Mouse (Mus musculus) kidney, embryonic 16.5 days (tissue): ENCODE results near the gene Alg12. TPM values are rescaled to one million over a fixed set of nuclear protein-coding genes. Genes with fewer than 3 reads are reported as not detected.

Experiments
- ATAC-seq: fragments of 200-750 bp; cut with Nextera tagmentation; 2 replicates; pipeline ENCODE4 v1.8.0; 2017; ENCODE audit warnings: moderate TSS enrichment; ENCODE audit not compliant: low FRiP score, low TSS enrichment
- H3K27ac ChIP-seq: fragments of 300-500 bp; sonication (generic); 2 replicates; pipeline ENCODE4 v1.5.1; 2014; ENCODE audit warnings: low read length
- H3K27me3 ChIP-seq: fragments of 300-500 bp; sonication (generic); 2 replicates; pipeline ENCODE4 v1.6.1; 2014; ENCODE audit warnings: low read length, control low read depth, mixed read lengths; ENCODE audit not compliant: insufficient read depth
- H3K36me3 ChIP-seq: fragments of 300-500 bp; sonication (generic); 2 replicates; pipeline ENCODE4 v1.6.1; 2014; ENCODE audit warnings: low read length, control low read depth, mixed read lengths; ENCODE audit not compliant: insufficient read depth
- H3K4me1 ChIP-seq: fragments of 300-500 bp; sonication (generic); 2 replicates; pipeline ENCODE4 v1.6.1; 2014; ENCODE audit warnings: low read length, control low read depth, mixed read lengths; ENCODE audit not compliant: insufficient read depth
- H3K4me2 ChIP-seq: fragments of 300-500 bp; sonication (generic); replicated peaks from 2 replicates; pipeline ENCODE4 v1.6.1; 2014; ENCODE audit warnings: low read depth, low read length
- H3K4me3 ChIP-seq: fragments of 300-500 bp; sonication (generic); 2 replicates; pipeline ENCODE4 v1.5.1; 2014; ENCODE audit warnings: mild to moderate bottlenecking, low read length
- H3K9ac ChIP-seq: fragments of 300-500 bp; sonication (generic); replicated peaks from 2 replicates; pipeline ENCODE4 v1.6.1; 2014; ENCODE audit warnings: low read length
- H3K9me3 ChIP-seq: fragments of 300-500 bp; sonication (generic); 2 replicates; pipeline ENCODE4 v1.6.1; 2016; ENCODE audit warnings: low read length, control low read depth
- WGBS: fragments of 180-500 bp; shearing (Covaris S2); extraction: QIAGEN DNeasy Blood & Tissue Kit; methylation state at CpG from one replicate; pipeline ENCODE4 v1.1.7; 2014; 5-methylcytosine and 5-hydroxymethylcytosine counted together
- polyA plus RNA-seq: library from polyadenylated mRNA; unstranded; fragments of >200 nt; fragmentation: Nextera tagmentation; extraction: Ambion mirVana; gene quantifications from 2 replicates; pipeline ENCODE4 v1.2.1, GENCODE M21; 2015

Gene Alg12
- polyA plus RNA-seq, 1 experiment from 2014 or later, result 16.9 TPM

DNA sequence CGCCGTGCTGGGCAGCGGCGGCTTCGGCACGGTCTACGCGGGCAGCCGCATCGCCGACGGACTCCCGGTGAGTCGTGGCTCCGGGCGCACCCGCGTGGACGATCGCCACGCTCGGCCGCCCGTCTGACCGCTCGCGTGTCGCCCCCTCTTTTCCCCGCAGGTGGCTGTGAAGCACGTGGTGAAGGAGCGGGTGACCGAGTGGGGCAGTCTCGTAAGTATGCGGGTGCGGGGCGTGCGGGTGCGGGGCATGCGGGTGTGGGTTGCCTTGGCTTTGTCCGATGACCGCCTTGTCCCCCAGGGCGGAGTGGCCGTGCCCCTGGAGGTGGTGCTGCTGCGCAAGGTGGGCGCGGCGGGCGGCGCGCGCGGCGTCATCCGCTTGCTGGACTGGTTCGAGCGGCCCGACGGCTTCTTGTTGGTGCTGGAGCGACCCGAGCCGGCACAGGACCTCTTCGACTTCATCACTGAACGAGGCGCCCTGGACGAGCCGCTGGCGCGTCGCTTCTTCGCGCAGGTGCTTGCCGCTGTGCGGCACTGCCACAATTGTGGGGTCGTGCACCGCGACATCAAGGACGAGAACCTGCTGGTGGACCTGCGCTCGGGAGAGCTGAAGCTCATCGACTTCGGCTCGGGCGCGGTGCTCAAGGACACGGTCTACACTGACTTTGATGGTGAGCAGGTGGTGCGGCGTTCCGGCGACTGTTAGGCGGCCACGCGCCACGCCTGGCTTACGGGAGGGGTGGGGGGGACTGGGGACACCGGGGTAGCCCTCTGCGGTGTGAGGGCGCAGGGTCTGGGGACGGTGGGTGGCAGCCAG, 44.0 kb upstream of the Alg12 start:
- H3K4me3 ChIP-seq, result peak overlapping the region; percentile 96
- H3K4me2 ChIP-seq, result peak overlapping the region; percentile 90
- no peaks in the 10 kb centered on the region for H3K27me3 ChIP-seq
- peak overlapping the region; percentile 97 for H3K27ac ChIP-seq
- ATAC-seq, result peak; percentile 2; the same call in 1 of the 2 replicates
- peaks cover 25% of the 10 kb centered on the region for H3K36me3 ChIP-seq
- peaks cover 50% of the 10 kb centered on the region for H3K4me1 ChIP-seq
- H3K9me3 ChIP-seq, result no peaks in the 10 kb centered on the region
- under 1% methylated on average over 82 of the region's 98 CpGs for WGBS
- H3K9ac ChIP-seq, result peak overlapping the region; percentile 97

DNA sequence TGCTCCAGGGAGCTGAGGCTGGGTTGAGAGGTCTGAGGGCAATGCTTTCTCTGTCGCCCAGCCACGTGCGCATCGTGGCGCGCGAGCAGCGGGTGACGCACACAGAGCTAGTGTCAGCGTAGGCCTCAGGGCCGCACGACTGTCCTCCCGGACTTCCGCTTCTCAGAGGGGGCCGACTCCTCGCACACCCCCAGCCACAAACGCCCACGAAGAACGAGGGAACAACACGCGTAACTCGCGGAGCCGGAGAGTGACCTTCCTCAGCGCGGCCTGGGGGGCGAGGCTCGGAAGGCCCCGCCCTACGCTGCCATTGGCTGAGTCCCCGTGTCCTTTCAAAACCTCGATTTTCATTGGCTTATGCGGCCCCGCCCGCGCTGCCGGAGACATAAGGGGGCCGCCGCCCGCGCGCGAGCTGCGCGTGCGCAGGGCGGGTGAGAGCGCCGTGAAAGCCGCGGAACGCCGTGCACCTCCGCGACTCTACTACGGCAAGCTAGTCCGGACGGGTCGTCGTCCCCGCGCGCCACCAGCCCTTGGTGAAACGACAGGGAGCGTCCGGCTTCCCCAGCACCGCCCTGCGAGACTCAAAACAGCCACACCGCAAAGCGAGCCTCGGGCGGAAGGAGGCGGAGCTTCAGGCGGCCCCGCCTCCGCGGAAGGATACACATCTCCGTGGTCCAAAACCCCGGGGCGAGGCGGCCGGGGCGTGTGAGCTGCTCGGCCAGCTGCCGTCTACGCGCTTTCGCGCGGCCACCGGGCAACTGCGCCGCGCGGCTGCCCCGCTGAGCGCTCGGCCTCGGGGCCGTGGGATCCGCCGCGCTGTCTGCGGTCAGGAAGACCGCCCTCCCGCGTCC, 42.9 kb upstream of the Alg12 start, which contains the start of gene Pim3:
Gene Pim3 (plus strand): TSS at position 415 of the 851 bp plus-strand sequence.
- Histone ChIP-seq H3K4me3 (peak within 1 kb of the TSS; percentile 96), H3K4me1 (peaks cover 39% of the 10 kb centered on the region), H3K9me3 (no peaks in the 10 kb centered on the region), H3K27ac (peak within 1 kb of the TSS; percentile 97), H3K36me3 (peaks cover 25% of the 10 kb centered on the region), H3K9ac (peak within 1 kb of the TSS; percentile 97), H3K4me2 (peak within 1 kb of the TSS; percentile 90), H3K27me3 (no peaks in the 10 kb centered on the region)
- ATAC-seq, result peak; percentile 87
- under 1% methylated on average over 106 of the region's 107 CpGs for WGBS

DNA sequence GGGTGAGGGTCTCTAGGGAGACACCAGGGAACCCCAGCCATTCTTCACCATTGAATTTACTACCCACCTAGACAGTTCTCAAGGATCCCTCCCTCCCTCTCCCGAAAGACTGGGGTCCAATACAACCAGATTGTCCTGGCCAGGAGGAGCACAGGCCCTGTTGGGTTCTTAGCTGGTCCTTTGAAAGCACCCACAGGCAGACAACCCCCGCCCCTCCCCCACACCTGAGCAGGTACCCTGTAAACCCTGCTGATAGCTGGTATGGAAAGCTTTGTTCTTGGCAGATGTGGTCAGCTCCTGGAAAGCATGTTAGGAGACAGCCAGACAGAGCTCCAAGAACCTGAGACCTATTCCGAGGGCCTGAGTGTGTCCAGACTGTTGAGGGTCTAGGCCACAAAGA, 41.7 kb upstream of the Alg12 start:
- no peak overlapping the region for H3K27ac ChIP-seq
- no peak overlapping the region for H3K4me2 ChIP-seq
- H3K9me3 ChIP-seq, result no peaks in the 10 kb centered on the region
- H3K4me1 ChIP-seq, result peaks cover 29% of the 10 kb centered on the region
- H3K27me3 ChIP-seq, result no peaks in the 10 kb centered on the region
- no peak overlapping the region for H3K4me3 ChIP-seq
- 92% methylated on average over 3 of the region's 3 CpGs for WGBS
- peaks cover 16% of the 10 kb centered on the region for H3K36me3 ChIP-seq
- no peak overlapping the region for H3K9ac ChIP-seq
- ATAC-seq, result no peak

DNA sequence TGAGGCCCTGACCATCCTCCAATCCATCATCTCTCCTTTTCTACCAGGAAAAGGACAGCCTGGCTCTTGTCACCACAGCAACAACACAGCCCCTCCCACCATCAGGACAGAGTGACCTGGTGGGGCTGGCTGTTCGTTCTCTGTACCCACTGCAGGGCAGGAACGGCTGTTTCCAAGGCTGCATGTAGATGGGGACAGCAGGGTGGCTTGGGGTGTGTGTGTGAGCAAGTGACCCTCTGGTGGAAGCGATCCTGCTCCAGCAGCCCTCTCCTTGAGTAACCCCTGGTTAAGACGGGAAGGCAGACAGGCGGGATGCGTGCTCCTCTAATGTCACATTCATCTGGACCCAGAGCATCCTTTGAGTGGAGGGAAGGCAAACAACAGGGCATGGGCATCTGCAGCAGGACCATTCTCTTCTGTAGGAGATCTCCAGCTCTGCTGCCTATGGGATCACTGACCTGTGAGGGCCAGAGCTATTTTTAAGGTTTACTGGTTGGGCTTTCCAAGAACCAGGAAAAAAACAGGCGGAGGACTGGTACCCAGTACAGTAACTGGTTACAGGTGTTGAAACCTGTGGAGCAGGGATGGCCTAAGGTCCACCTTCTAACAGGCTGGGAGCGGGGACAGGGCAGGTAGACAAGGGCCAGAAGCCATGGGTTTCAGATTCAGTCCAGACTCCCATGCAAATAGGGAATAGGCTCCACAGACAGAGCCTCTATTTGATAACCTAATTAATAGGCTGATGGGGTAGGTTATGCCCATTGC, 40.3 kb upstream of the Alg12 start:
- Histone ChIP-seq H3K36me3 (peaks cover 5% of the 10 kb centered on the region; the same call in 1 of the 2 replicates), H3K4me2 (no peak overlapping the region), H3K27ac (no peak overlapping the region), H3K9ac (no peak overlapping the region), H3K4me1 (peaks cover 27% of the 10 kb centered on the region), H3K4me3 (no peak overlapping the region), H3K27me3 (no peaks in the 10 kb centered on the region), H3K9me3 (no peaks in the 10 kb centered on the region)
- no peak for ATAC-seq
- WGBS, result 73% methylated on average over 8 of the region's 8 CpGs

DNA sequence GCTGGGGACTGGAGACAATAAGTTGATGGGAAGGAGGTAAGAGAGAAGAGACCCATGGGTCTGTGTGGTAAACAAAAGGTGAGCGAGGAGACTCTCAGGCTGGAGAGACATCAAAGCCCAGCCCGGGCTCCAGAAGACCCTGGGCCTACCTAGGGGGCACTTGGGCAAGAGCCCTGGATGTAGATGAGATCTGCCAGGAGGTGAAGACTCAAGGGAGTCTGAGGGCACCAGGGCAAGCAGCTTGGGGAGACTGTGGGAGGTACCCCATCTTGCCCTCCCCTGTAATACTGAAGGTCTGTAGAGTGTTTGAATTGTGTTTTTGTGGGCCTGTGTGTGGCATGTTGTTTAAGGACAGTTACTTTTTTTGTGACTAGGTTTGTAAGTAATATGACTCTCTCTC, 39.6 kb upstream of the Alg12 start:
- Histone ChIP-seq H3K27me3 (no peaks in the 10 kb centered on the region), H3K27ac (no peak overlapping the region), H3K4me1 (peaks cover 28% of the 10 kb centered on the region), H3K4me3 (no peak overlapping the region), H3K9me3 (no peaks in the 10 kb centered on the region), H3K4me2 (no peak overlapping the region), H3K9ac (peak overlapping the region; percentile 22; the same call in 1 of the 2 replicates), H3K36me3 (no peaks in the 10 kb centered on the region)
- WGBS, result 69% methylated on average over 2 of the region's 2 CpGs
- no peak for ATAC-seq

DNA sequence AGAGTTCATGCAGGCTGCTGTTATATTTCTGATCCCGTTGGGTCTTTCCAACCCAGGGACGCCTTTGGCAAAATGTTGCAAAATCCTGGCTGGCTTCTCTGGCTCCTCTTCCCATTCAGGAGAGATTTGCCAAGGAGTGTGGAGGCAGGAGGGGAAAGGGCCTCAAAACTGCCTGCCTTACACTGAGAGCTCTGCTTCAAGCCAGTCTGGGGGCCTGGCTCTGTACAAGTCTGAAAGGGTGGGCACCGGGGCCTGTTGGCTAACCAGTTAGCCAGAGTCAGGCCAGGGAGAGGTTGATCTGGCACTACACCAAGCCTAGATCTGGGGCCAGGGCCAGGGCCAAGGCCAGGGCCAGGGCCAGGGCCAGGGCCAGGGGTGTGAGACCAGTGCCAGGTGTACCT, 39.0 kb upstream of the Alg12 start:
- WGBS, result 89% methylated on average over 3 of the region's 3 CpGs
- H3K4me3 ChIP-seq, result no peak overlapping the region
- H3K9ac ChIP-seq, result no peak overlapping the region; the same call in 1 of the 2 replicates
- H3K9me3 ChIP-seq, result no peaks in the 10 kb centered on the region
- ATAC-seq, result no peak
- no peaks in the 10 kb centered on the region for H3K27me3 ChIP-seq
- H3K4me2 ChIP-seq, result no peak overlapping the region
- H3K4me1 ChIP-seq, result peaks cover 29% of the 10 kb centered on the region
- H3K36me3 ChIP-seq, result no peaks in the 10 kb centered on the region
- no peak overlapping the region for H3K27ac ChIP-seq

DNA sequence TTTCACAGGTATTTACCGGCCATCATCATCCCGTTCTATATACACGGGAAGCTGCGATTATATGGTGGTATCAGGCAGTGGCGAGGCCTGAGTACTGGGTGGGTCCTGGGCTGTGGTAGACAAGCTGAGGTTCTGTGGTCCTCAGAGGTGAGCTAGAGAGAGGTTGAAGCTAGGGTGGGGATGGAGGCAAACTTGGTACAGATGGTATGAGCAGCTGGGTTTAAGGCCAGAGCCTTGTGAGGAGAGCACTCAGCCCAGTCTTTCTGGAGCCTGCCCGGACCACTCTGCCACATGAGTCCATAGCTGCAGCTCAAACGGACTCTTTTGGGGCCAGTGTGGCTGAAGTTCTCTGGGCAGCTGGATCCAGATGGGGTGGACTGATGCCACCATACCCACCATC, 38.2 kb upstream of the Alg12 start:
- Histone ChIP-seq H3K9ac (no peak overlapping the region), H3K36me3 (no peaks in the 10 kb centered on the region), H3K4me3 (no peak overlapping the region), H3K9me3 (no peaks in the 10 kb centered on the region), H3K27ac (no peak overlapping the region), H3K4me2 (no peak overlapping the region), H3K4me1 (peaks cover 26% of the 10 kb centered on the region), H3K27me3 (no peaks in the 10 kb centered on the region)
- no peak for ATAC-seq
- 93% methylated on average over 7 of the region's 7 CpGs for WGBS

DNA sequence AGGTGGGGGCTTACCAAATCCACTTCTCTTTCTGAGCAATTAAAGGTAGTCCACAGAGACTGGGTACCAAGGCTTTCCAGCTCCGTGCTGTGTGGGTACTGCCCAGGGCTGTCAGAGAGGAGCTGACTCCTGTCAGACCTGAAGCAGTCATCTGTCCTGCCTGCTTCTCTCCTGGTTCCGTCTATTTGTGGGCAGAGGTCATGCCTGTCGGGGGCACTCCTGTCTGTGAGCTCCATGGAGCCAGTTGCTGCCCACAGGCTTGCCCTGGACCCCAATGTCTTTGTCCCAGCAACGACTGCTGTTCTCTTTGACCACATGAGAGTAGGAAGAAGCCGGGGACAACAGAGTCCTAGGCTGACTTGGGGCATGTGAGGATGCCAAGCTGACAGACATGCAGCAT, 37.5 kb upstream of the Alg12 start:
- peaks cover 30% of the 10 kb centered on the region for H3K4me1 ChIP-seq
- no peak overlapping the region for H3K4me3 ChIP-seq
- no peak overlapping the region for H3K9ac ChIP-seq
- no peaks in the 10 kb centered on the region for H3K27me3 ChIP-seq
- H3K36me3 ChIP-seq, result no peaks in the 10 kb centered on the region
- H3K27ac ChIP-seq, result no peak overlapping the region
- 87% methylated on average over 5 of the region's 5 CpGs for WGBS
- no peaks in the 10 kb centered on the region for H3K9me3 ChIP-seq
- no peak overlapping the region for H3K4me2 ChIP-seq
- ATAC-seq, result no peak

DNA sequence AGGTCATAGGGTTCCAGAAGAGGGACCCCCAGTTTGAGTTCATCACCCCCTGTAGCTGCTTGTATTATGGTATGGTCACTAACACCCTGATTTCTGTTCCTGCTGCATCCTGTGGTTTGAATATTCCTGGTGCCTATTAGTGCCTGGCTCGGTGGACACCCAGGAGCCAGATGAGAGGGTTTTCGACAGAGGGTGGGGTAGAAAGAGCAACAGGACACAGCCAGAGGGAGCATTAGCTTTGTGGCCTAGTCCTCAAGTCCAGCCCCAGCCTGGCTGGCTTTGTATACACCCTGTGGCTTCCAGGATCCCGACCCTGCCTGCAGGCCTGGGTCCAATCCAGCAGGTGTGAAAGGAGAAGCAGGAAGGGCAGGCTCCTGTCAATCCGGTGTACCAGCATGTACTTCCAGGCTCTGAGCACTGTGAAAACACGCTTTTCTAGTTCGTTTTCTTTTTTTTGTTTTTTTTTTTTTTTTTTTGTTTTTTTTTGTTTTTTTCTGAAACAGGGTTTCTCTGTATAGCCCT, 36.8 kb upstream of the Alg12 start:
- Histone ChIP-seq H3K4me1 (peaks cover 32% of the 10 kb centered on the region), H3K27ac (no peak overlapping the region), H3K27me3 (no peaks in the 10 kb centered on the region), H3K9ac (no peak overlapping the region; the same call in 1 of the 2 replicates), H3K9me3 (no peaks in the 10 kb centered on the region), H3K36me3 (no peaks in the 10 kb centered on the region), H3K4me3 (no peak overlapping the region), H3K4me2 (no peak overlapping the region)
- no peak for ATAC-seq
- WGBS, result 72% methylated on average over 6 of the region's 6 CpGs
